In the genomic region with DNA sequence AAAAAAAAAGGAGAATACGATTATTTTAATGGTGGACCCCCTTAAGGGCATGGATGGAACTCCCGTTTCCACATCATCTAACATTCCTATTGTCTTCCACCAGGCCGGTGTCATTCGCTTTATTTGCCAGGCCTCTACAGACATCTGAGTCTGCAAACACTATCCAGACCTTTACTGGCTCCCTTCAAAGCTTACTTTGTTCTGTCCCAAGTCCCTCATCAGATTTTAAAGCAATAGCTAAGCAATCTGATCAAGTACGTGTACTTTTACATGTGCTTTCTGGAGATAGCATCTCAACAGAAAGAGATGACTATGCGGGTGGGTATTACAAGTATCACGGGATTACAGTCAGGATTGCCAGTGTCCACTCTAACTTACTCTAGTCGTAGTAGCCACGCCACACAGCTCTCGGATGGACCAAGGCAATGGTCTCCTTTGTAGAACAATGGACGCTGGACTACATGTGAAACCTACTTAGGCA, we compare ENCODE assay signal across 8 mouse cellular contexts. TPM values are rescaled to one million over a fixed set of nuclear protein-coding genes. Genes with fewer than 3 reads are reported as not detected.
DNase-seq lines count a peak whose midpoint lies in the region; ATAC-seq and TF ChIP-seq lines count a peak whose summit lies in the region.

No protein-coding gene starts in this region.

- no peak overlapping the region for H3K27ac ChIP-seq in thymus, adult 2 months (ENCODE audit: control insufficient read depth, insufficient read depth, low read length)
- peak overlapping the region; percentile 100 for H3K27ac ChIP-seq in intestine, postnatal 0 days (ENCODE audit: low read depth, low read length)
- H3K27ac ChIP-seq in olfactory bulb, adult 2 months (ENCODE audit: insufficient read depth, low read depth, low read length), result peak overlapping the region; percentile 99

- H3K27me3 ChIP-seq in thymus, adult 2 months (ENCODE audit: control insufficient read depth, insufficient read depth, low read length), result no peaks in the 10 kb centered on the region
- H3K27me3 ChIP-seq in intestine, postnatal 0 days (replicated peaks; ENCODE audit: control insufficient read depth, insufficient read depth, low read length), result no peaks in the 10 kb centered on the region

- H3K4me3 ChIP-seq in thymus, adult 2 months (ENCODE audit: control insufficient read depth, insufficient read depth, low read length), result peak overlapping the region; percentile 58
- H3K4me3 ChIP-seq in intestine, postnatal 0 days (ENCODE audit: low read depth, low read length), result peak overlapping the region; percentile 98
- H3K4me3 ChIP-seq in olfactory bulb, adult 2 months (ENCODE audit: insufficient read depth, low read depth, low read length), result peak overlapping the region; percentile 92

- DNase-seq in embryo, embryonic 10 days (ENCODE audit: low spot score), result peak; percentile 57
- DNase-seq in embryo, embryonic 9.5 days (ENCODE audit: extremely low spot score), result no peak
- DNase-seq in thymus, adult 2 months, result no peak
- no peak for DNase-seq in thymus, postnatal 36 days
- DNase-seq in ovary, postnatal 36 days (ENCODE audit: low spot score), result no peak
- DNase-seq in adrenal gland, adult 2 months, result no peak

- WGBS in thymus, adult 2 months, result 25% methylated on average over 11 of the region's 11 CpGs
- 1% methylated on average over 11 of the region's 11 CpGs for WGBS in intestine, postnatal 0 days
- WGBS in olfactory bulb, adult 2 months, result 2% methylated on average over 11 of the region's 11 CpGs

- no peaks in the 10 kb centered on the region for H3K9me3 ChIP-seq in intestine, postnatal 0 days (ENCODE audit: control insufficient read depth)

- ATAC-seq in intestine, postnatal 0 days, result no peak

- no peaks in the 10 kb centered on the region for H3K4me1 ChIP-seq in thymus, adult 2 months (replicated peaks; ENCODE audit: control insufficient read depth, insufficient read depth, low read length)
- H3K4me1 ChIP-seq in intestine, postnatal 0 days (replicated peaks; ENCODE audit: control insufficient read depth, insufficient read depth, low read length), result 0 out of 2 replicates have a peak, but pooled peaks cover 3% of the 10 kb centered on the region
- H3K4me1 ChIP-seq in olfactory bulb, adult 2 months (ENCODE audit: control insufficient read depth, insufficient read depth, low read length), result no peaks in the 10 kb centered on the region

- TF ChIP-seq CTCF in thymus, adult 2 months (IDR thresholded peaks at IDR 0.05; ENCODE audit: borderline replicate concordance, control insufficient read depth, extremely low read depth, insufficient read depth, low read length, poor library complexity), result no peak
- TF ChIP-seq CTCF in intestine, postnatal 0 days (IDR thresholded peaks at IDR 0.05; ENCODE audit: low read depth), result no peak
- no peak for TF ChIP-seq CTCF in olfactory bulb, adult 2 months (IDR thresholded peaks at IDR 0.05; ENCODE audit: insufficient read depth, low read depth, low read length)

- H3K36me3 ChIP-seq in thymus, adult 2 months (ENCODE audit: control insufficient read depth, insufficient read depth, low read length), result no peaks in the 10 kb centered on the region
- no peaks in the 10 kb centered on the region for H3K36me3 ChIP-seq in intestine, postnatal 0 days (ENCODE audit: control insufficient read depth, insufficient read depth)

- H3K4me2 ChIP-seq in intestine, postnatal 0 days (replicated peaks; ENCODE audit: low read depth), result peak overlapping the region; percentile 76

- TF ChIP-seq POLR2A in thymus, adult 2 months (IDR thresholded peaks at IDR 0.05; ENCODE audit: control insufficient read depth, extremely low read depth, insufficient read depth, low read length, poor library complexity), result no peak
- TF ChIP-seq POLR2A in olfactory bulb, adult 2 months (IDR thresholded peaks at IDR 0.05; ENCODE audit: insufficient read depth, low read depth, low read length), result no peak

- H3K9ac ChIP-seq in intestine, postnatal 0 days (ENCODE audit: low read depth, low read length), result peak overlapping the region; percentile 69

RNA-seq across cellular contexts. Expression of gene Gsk3b, which starts 1.1 kb away (rescaled TPM):
- 25.1 and 33.1 TPM in 2 replicates for polyA plus RNA-seq in thymus, adult 2 months (2012; rRNA removed)
- 27.0 and 30.4 TPM in 2 replicates for polyA plus RNA-seq in intestine, postnatal 0 days (2015; fragmentation: Nextera tagmentation; extraction: Ambion mirVana)
- 55.0 and 135 TPM in 2 replicates for polyA plus RNA-seq in olfactory bulb, adult 2 months (2012; ENCODE audit: insufficient read depth, insufficient read length, low replicate concordance, missing spikeins)
- total RNA-seq in adrenal gland, adult 2 months (2021), result 10 to 100 TPM; 49.2 to 81.7 TPM
- 16.2 and 21.9 TPM in 2 replicates for polyA plus RNA-seq in adrenal gland, adult 2 months (2012; rRNA removed)
